24 mouse cellular contexts compared by ENCODE assay signal in genomic region chr12:17686116-17686515, GRCm38 (mm10). TPM values are rescaled to one million over a fixed set of nuclear protein-coding genes. Genes with fewer than 3 reads are reported as not detected.
A peak's percentile ranks its signal among the peaks of the same experiment; 100 is the strongest.
DNase-seq lines count a peak whose midpoint lies in the region; ATAC-seq and TF ChIP-seq lines count a peak whose summit lies in the region.
"Had no signal": no experiment of that assay in that cellular context is flagged by ENCODE, and none has a peak within 500 bp of the region (broad histone marks: within the 10 kb centered on the region; RNA-seq: fewer than 3 reads in every experiment).

No protein-coding gene starts in this region.

- no peaks in the 10 kb centered on the region for H3K36me3 ChIP-seq in midbrain, embryonic 11.5 days (ENCODE audit: control insufficient read depth, insufficient read depth, low read length)
- H3K36me3 ChIP-seq in midbrain, postnatal 0 days (ENCODE audit: insufficient read depth, low read length) = no peaks in the 10 kb centered on the region
- H3K36me3 ChIP-seq: forebrain, embryonic 10.5 days; heart, embryonic 12.5 days; heart, embryonic 15.5 days; hindbrain, embryonic 10.5 days; hindbrain, embryonic 13.5 days had no signal

- no peaks in the 10 kb centered on the region for H3K9me3 ChIP-seq in midbrain, embryonic 11.5 days (ENCODE audit: control insufficient read depth, low read length)
- no peaks in the 10 kb centered on the region for H3K9me3 ChIP-seq in midbrain, postnatal 0 days (ENCODE audit: low read length)
- H3K9me3 ChIP-seq: forebrain, embryonic 10.5 days; forebrain, embryonic 13.5 days; heart, embryonic 12.5 days; heart, embryonic 15.5 days; hindbrain, embryonic 10.5 days; hindbrain, embryonic 13.5 days had no signal

- H3K4me1 ChIP-seq in midbrain, embryonic 11.5 days (ENCODE audit: control insufficient read depth, insufficient read depth, low read length) = no peaks in the 10 kb centered on the region
- H3K4me1 ChIP-seq in midbrain, postnatal 0 days (ENCODE audit: insufficient read depth, low read length) = no peaks in the 10 kb centered on the region
- H3K4me1 ChIP-seq: forebrain, embryonic 13.5 days had no signal

- ATAC-seq in midbrain, embryonic 11.5 days (ENCODE audit: low FRiP score) = no peak
- no peak for ATAC-seq in midbrain, postnatal 0 days (ENCODE audit: low FRiP score)
- ATAC-seq: forebrain, embryonic 13.5 days; forebrain, embryonic 16.5 days; hindbrain, embryonic 16.5 days had no signal

- 86% methylated on average over 2 of the region's 2 CpGs for WGBS in midbrain, embryonic 11.5 days
- 93% methylated on average over 2 of the region's 2 CpGs for WGBS in midbrain, postnatal 0 days

- DNase-seq in midbrain, embryonic 11.5 days (ENCODE audit: low spot score, missing footprints) = peak; percentile 37
- DNase-seq in midbrain, postnatal 0 days (ENCODE audit: low spot score) = no peak
- peak; percentile 65 for DNase-seq in thymus, postnatal 14 days
- peak; percentile 52 for DNase-seq in thymus, postnatal 4 days
- no peak for DNase-seq in layer of hippocampus, postnatal 36 days
- no peak for DNase-seq in gastrocnemius, adult 8-10 months (ENCODE audit: low spot score in 2 of 2)
- DNase-seq: adrenal gland, postnatal 10 days; adrenal gland, postnatal 36 days; cerebellum, adult 18-20 months; cerebellum, adult 9-10 months; cerebellum, postnatal 14 days; gastrocnemius, adult 2 months; gastrocnemius, postnatal 25 days; heart, adult 18-20 months; heart, postnatal 10 days; heart, postnatal 36 days had no signal

- TF ChIP-seq CTCF in midbrain, postnatal 0 days (IDR thresholded peaks at IDR 0.05) = no peak

- no peak overlapping the region for H3K4me2 ChIP-seq in midbrain, embryonic 11.5 days
- no peak overlapping the region for H3K4me2 ChIP-seq in midbrain, postnatal 0 days (ENCODE audit: low read depth, low read length, poor library complexity, severe bottlenecking)
- H3K4me2 ChIP-seq: forebrain, embryonic 13.5 days; heart, embryonic 12.5 days; heart, embryonic 15.5 days; hindbrain, embryonic 13.5 days had no signal

- H3K27me3 ChIP-seq in midbrain, embryonic 11.5 days (ENCODE audit: control insufficient read depth, insufficient read depth, low read length) = no peaks in the 10 kb centered on the region
- no peaks in the 10 kb centered on the region for H3K27me3 ChIP-seq in midbrain, postnatal 0 days (ENCODE audit: insufficient read depth, low read length)
- H3K27me3 ChIP-seq: forebrain, embryonic 13.5 days; heart, embryonic 12.5 days; hindbrain, embryonic 13.5 days had no signal

- H3K9ac ChIP-seq in midbrain, embryonic 11.5 days (ENCODE audit: low read length) = no peak overlapping the region
- H3K9ac ChIP-seq in midbrain, postnatal 0 days (replicated peaks; ENCODE audit: low read length, poor library complexity, severe bottlenecking) = no peak overlapping the region
- H3K9ac ChIP-seq: forebrain, embryonic 13.5 days; heart, embryonic 12.5 days; heart, embryonic 15.5 days; hindbrain, embryonic 13.5 days had no signal

- no peak overlapping the region for H3K27ac ChIP-seq in midbrain, embryonic 11.5 days (ENCODE audit: low read depth, low read length)
- H3K27ac ChIP-seq in midbrain, postnatal 0 days (ENCODE audit: low read depth, low read length) = no peak overlapping the region
- H3K27ac ChIP-seq: forebrain, embryonic 10.5 days; forebrain, embryonic 13.5 days; gastrocnemius, adult 2 months; heart, embryonic 15.5 days; hindbrain, embryonic 10.5 days; hindbrain, embryonic 13.5 days had no signal

- H3K4me3 ChIP-seq in midbrain, embryonic 11.5 days (ENCODE audit: low read depth, low read length) = no peak overlapping the region
- no peak overlapping the region for H3K4me3 ChIP-seq in midbrain, postnatal 0 days (ENCODE audit: low read depth, low read length)
- H3K4me3 ChIP-seq: forebrain, embryonic 10.5 days; forebrain, embryonic 13.5 days; gastrocnemius, adult 2 months; heart, embryonic 12.5 days; heart, embryonic 15.5 days; hindbrain, embryonic 10.5 days; hindbrain, embryonic 13.5 days had no signal

RNA-seq across cellular contexts. Expression of gene Hpcal1, which starts 4.5 kb away (rescaled TPM):
- 36.4 and 39.1 TPM in 2 replicates for polyA plus RNA-seq in midbrain, embryonic 11.5 days (2014; fragmentation: Nextera tagmentation; extraction: Ambion mirVana)
- 75.0 and 94.0 TPM in 2 replicates for total RNA-seq in midbrain, postnatal 0 days (2014; rRNA removed)
- polyA plus RNA-seq in midbrain, postnatal 0 days (2015; fragmentation: Nextera tagmentation; extraction: Ambion mirVana) = 139 and 149 TPM in 2 replicates
- 10 to 100 TPM; 59.3 to 61.3 TPM for total RNA-seq in layer of hippocampus, postnatal 36 days (2021)
- total RNA-seq in gastrocnemius, adult 8-10 months (2022) = 1 to 10 TPM; 3.4 to 3.9 (median 3.5) TPM

Comparison
In these comparisons a context has a peak if more than half of its experiments do, and no peak if none do; other contexts are left out.
1. DNase-seq: peak in midbrain, embryonic 11.5 days (single experiment), thymus, postnatal 14 days (single experiment) and thymus, postnatal 4 days (single experiment); none in midbrain, postnatal 0 days (single experiment), layer of hippocampus, postnatal 36 days (0 of 2) and gastrocnemius, adult 8-10 months (0 of 2).
2. RNA of gene Hpcal1, which starts 4.5 kb away (total RNA-seq): 75.0 to 94.0 TPM in midbrain, postnatal 0 days and 59.3 to 61.3 TPM in layer of hippocampus, postnatal 36 days; 3.4 to 3.9 TPM in gastrocnemius, adult 8-10 months; every median in the first group is over 10 times any median in the second.